In the genomic region with DNA sequence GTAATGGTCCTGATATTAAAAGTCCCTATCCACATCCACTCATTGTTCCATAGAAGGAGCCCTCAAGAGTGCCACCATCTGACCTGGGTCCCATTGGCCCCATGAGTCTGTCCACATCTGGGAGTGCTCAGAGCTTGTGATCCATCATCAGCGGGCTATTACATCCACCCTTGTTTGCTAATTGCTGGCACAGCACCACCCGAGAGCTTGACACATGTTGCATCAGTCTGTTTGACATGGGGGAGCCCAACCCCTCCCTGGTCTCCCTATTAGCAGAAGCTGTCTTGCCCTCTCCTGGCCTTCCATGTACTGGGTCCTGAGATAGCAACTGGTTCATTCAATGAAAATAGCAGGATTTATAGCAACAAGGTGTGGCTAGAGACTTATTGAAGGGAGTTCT, we compare ENCODE assay signal across 12 mouse cellular contexts.
"Had no signal": no experiment of that assay in that cellular context is flagged by ENCODE, and none has a peak within 500 bp of the region (broad histone marks: within the 10 kb centered on the region; RNA-seq: fewer than 3 reads in every experiment).

No protein-coding gene starts in this region.

- H3K4me2 ChIP-seq: intestine, embryonic 15.5 days; kidney, embryonic 15.5 days; lung, embryonic 14.5 days; midbrain, embryonic 11.5 days; midbrain, embryonic 15.5 days had no signal

- H3K9ac ChIP-seq: intestine, embryonic 15.5 days; kidney, embryonic 15.5 days; lung, embryonic 14.5 days; midbrain, embryonic 15.5 days had no signal

- DNase-seq: kidney, adult 18-20 months; kidney, postnatal 14 days; lung, embryonic 14.5 days; lung, postnatal 10 days; right cerebral cortex, postnatal 25 days; thymus, postnatal 36 days had no signal

- H3K4me3 ChIP-seq: intestine, embryonic 15.5 days; kidney, embryonic 15.5 days; limb, embryonic 10.5 days; megakaryocyte, embryonic 14.5 days; midbrain, embryonic 15.5 days had no signal

- H3K27me3 ChIP-seq: intestine, embryonic 15.5 days; kidney, embryonic 15.5 days; midbrain, embryonic 15.5 days had no signal

- H3K36me3 ChIP-seq: intestine, embryonic 15.5 days; kidney, embryonic 15.5 days; midbrain, embryonic 15.5 days had no signal

- H3K9me3 ChIP-seq: intestine, embryonic 15.5 days; kidney, embryonic 15.5 days; limb, embryonic 10.5 days; megakaryocyte, embryonic 14.5 days; midbrain, embryonic 15.5 days had no signal

- H3K4me1 ChIP-seq: megakaryocyte, embryonic 14.5 days; midbrain, embryonic 15.5 days had no signal

- ATAC-seq: intestine, embryonic 15.5 days; midbrain, embryonic 15.5 days had no signal

- H3K27ac ChIP-seq: limb, embryonic 10.5 days; midbrain, embryonic 15.5 days had no signal
